Mouse (Mus musculus) olfactory bulb, adult 2 months (tissue): ENCODE results near the gene Gm9602.
"Not testable (repeated sequence)": the region's sequence is repeated elsewhere in the genome, so short reads cannot be mapped to it uniquely, and the experiment has no call there.

Experiments used
- CTCF ChIP-seq: fragments of 200-500 bp; IDR thresholded peaks from 2 replicates; pipeline ENCODE4 v1.5.1; 2012; ENCODE audit warnings: low read depth, mild to moderate bottlenecking, low read length, moderate library complexity; ENCODE audit not compliant: insufficient read depth
- POLR2A ChIP-seq: fragments of 200-500 bp; IDR thresholded peaks from 2 replicates; pipeline ENCODE4 v1.6.1; 2012; ENCODE audit warnings: mild to moderate bottlenecking, low read depth, low read length, moderate library complexity; ENCODE audit not compliant: insufficient read depth

DNA sequence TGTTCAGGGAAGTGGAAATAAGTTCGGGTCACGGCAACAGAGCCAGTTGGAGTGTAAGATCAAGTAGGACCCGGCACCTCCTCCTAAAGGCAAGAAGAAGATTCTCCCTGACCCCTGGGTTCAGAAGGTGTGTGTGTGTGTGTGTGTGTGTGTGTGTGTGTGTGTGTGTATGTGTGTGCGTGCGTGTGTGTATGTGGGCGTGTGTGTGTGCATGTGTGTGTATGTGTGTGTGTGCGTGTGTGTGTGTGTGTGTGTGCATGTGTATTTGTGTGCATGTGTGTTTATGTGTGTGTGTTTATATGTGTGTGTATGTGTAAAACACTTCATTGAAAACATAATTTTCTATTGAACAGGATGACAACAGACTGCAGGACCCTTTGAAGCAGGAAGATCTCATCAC lies 45.8 kb downstream of the Gm9602 start:
- not testable (repeated sequence) for TF ChIP-seq POLR2A, CTCF
